Mouse (Mus musculus) c-Kit-positive CD71-negative TER-119-negative erythroid progenitor cells, embryonic 14.5 days (primary cell): ENCODE results near the gene Cyb5r4.
A peak's percentile ranks its signal among the peaks of the same experiment; 100 is the strongest.
"Not testable (repeated sequence)": the region's sequence is repeated elsewhere in the genome, so short reads cannot be mapped to it uniquely, and the experiment has no call there.

Experiments
- DNase-seq: peaks from one replicate; pipeline ENCODE4 v3.0.0-alpha.2; 2013; ENCODE audit warnings: low read depth

Cyb5r4 gene

DNA sequence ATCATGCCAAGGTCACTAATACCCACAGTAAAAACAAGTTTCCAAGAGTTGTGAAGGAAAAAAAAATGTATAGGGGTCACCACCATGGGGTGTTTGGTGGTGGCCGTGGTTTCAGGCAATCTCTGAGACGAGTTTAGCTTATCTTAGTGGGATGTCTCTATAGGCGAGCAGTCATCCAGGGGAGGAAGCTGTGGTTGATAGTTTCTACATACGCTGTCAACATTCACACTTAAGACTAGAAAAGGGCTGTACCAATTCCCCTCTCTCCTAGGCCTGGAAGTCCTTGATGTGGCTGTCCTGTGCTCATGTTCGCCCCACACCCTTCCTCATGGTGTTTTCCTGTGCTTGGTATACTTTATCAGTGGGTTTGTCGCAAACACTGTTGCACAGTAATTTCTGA is 4.0 kb downstream of the Cyb5r4 start:
- DNase-seq = no peak

DNA sequence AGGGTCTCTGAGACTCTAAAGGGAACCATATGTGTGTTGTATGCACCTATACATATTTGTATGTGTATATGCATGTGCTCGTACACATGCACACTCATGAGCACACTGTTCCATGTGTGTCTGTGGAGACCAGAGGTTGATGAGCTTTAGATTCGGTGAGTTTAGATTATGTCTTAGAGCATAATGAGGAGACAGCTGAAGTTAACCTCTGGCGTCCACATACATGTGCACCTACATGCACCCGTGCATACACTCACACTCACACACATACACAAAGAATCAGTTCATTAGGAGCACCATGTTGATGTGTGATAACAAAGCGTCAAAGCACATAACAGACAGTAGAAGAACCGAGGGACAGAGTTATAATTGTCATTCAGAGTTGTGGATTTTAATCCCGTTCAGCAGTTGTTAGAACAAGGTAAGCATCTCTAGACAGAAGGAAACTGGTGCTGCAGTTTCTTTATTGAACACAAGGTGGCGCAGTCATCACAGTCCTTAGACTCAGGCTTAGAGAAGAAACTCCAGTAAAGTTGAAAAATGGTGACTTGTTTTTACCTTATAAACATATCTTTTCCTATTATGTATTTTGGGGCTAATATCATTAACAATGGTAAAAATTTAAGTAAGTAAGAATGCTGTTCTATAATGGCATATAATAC is 5.7 kb downstream of the Cyb5r4 start:
- peak; percentile 62 for DNase-seq

DNA sequence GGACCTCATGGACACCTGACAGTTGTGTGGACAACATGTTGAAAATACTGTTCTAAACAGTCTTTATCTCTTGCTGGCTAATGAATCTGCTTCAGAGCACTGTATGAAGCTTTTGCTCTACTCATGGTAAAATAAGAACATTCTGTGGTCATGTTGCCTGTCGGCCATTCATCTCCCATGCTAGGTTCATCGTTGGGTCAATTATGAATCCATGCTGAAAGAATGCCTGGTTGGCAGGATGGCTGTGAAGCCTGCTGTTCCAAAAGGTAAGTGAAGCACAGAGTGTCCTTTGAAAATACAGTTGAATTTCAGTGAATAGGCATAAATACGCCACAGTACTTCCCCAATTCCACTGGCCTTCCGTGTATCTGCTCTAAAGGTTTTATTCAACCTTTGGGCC is 10.4 kb downstream of the Cyb5r4 start:
- DNase-seq = no peak

DNA sequence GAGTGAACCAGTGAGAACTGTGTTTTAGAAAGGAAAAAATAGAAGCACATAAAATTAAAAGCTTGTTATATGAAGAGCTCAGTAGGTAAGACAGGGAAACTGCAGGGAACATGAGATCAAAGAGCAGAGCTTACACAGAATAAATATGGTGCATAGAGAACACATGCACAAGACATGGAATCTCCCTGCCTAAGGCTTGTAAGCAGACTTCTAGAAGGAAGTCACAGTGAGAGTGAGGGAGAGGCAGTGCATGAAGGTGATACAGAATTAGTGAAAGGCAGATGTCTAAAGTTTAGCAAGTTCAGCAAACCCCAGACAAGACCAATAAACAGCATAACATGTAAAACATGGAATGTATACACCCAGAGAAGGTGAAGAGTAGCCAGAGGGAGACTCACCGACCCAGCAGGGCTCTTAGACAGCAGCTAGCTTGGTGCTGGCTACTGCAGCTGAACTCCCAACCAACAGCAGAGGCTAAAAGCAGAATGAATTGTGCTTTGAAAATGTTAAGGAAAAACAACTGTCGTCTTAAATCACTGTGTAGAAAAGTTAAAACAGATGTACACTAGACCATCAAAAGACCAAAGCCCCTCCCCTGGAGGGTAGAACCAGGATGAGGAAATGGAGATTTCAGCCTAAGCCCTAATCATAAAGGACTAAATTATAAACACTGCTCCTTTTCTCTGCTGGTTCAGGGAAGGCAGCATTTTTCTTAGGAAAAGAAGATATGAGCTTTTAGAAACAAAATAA is 13.2 kb downstream of the Cyb5r4 start:
- no peak for DNase-seq

DNA sequence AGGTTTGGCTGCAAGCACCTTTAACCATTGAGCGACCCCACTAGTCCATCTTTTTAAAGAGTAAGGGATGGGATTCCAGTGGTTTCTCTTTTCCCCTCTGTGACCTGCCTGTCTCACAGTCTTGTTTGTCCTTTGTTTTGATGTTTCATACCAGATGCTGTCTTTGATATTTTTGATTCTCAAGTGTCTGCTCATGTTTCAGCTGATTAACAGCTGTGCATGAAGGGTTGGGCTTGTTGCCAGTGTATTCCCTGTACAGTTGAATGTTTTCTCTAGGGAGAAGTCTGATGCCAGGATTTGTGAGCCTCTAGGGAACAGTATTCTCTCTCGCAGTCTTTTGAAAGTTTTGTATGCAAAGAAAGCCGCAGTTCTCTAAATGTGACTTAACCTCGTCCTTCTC is 27.6 kb downstream of the Cyb5r4 start:
- no peak for DNase-seq

DNA sequence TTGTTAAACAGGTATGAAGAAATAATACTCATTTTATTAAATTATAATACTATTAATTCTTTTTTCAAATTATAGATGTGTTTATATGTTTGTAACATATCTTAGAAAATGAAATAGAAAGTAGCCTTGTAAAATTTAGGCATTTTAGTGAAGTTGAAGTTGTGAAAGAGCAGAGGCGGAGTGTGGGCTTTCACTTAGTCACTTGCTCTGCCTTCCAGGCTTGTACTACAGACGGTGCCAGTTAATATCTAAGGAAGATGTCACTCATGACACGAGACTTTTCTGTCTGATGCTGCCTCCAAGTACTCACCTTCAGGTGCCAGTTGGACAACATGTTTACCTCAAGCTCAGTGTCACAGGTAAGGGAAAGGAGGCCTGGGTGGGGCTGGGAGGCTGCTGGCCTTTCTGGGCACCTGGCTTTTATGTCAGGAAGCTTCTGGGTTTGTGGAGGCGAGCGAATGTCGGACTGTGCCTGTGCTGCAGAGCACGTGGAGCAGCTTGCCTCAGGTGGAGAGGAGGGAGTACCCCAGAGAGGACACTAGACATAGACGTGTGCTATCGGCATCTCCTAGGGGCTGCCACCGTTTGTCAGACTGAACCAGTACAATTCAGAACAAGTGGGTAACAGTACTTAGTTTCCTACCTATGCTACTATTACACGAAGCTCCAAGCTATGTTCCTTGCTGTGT is 33.9 kb downstream of the Cyb5r4 start:
- DNase-seq = no peak

DNA sequence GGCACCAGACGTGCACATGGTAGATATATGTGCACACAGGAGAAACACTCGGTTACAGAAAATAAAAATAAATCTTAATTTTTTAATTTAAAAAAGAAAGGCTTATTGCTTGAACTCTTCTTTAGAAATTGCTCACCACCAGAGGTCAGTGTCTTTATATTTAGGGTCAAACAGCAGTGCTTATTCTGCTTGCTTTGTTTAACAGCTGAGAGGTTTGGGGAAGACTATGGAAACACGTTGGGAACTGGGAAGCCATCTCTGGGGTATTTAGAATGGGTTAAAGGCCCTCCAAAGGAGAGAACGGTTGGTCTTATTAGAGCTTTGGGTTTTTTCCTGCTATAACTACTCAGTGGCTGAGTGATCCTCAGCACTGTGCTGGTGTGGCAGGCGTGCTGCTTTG is 40.5 kb downstream of the Cyb5r4 start:
- no peak for DNase-seq

DNA sequence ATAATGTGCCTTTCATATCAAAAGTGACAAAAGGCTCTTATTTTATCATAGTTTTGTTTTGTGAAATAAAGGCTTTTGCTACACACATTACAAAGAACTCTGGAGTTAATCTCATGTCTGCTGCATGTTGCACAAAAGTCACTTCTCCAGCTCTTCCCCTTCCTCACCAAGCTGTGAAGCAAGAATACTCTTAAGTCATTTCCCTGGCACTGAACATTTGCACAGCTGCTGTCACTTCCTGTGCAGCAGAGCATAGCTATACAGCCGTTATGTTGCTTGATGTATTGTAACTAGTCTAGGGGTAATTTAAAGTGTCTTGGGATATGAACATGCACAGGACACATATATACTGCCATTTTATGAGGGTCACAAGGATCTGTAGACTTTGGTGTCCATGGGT is 46.3 kb downstream of the Cyb5r4 start:
- no peak for DNase-seq

DNA sequence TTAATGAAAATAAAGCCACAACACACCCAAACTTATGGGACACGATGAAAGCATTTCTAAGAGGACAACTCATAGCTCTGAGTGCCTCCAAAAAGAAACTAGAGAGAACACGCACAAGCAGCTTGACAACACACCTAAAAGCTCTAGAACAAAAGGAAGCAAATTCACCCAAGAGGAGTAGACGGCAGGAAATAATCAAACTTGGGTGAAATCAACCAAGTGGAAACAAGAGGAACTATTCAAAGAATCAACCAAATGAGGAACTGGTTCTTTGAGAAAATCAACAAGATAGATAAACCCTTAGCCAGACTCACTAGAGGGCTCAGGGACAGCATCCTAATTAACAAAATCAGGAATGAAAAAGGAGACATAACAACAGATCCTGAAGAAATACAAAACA is 49.8 kb downstream of the Cyb5r4 start:
- DNase-seq = not testable (repeated sequence)

DNA sequence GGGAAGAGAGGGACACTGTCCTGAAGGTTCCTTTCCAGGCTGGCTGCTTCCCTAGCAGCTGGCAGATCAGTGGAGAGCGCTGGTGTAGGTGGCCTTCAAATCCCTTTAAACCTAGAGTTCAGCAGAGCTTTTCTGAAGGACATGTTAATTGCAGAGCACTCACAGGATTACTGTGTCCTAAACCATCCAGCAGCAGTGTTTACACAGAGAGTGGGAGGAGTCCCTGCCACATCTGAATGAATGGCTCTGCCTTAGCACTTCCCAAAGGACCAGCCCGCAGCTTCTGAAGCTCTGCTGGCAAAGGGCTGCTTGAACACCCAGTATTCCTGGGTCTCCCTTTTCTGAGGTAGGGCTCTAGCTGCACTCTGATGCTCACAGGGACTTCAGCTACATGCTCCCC is 56.1 kb downstream of the Cyb5r4 start:
- DNase-seq = no peak

DNA sequence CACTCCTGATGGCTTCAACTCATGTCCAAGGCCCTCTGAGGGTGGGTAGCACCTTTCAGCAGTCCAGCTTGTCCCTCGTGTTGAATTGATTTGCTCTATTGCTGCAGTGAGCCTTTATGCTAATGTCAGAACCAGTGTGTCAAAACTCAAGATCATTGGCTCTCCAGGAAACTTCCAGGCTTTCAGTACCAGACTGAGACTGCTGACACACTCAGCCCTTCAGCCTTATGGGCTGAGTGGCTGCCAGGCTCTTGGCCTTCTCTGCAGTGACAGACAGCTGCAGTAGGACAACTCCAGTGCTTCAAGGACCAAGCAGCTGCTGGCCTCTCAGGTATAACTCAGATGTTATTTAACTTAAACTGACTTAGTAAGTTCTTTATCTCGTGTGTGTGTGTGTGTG is 57.7 kb downstream of the Cyb5r4 start:
- no peak for DNase-seq

DNA sequence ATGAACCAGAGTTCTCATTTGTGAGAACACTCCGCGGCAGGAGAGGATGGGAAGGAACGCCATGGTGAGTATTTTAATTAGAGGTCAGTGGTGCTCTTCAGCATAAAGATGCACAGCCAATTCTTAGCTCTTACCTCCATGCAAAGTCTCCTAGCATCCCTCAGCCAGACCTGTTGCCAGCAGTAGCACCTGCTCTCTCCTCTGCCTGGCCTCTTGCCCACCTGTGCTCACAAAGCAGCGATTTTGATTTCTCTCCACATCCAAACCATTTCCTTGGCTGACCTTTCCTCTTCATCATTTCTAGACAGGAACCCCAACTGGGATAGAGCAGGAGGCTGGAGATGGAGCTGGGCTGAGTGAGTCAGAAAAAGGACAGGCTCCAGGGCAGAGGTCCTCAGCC is 65.2 kb downstream of the Cyb5r4 start:
- DNase-seq = no peak

DNA sequence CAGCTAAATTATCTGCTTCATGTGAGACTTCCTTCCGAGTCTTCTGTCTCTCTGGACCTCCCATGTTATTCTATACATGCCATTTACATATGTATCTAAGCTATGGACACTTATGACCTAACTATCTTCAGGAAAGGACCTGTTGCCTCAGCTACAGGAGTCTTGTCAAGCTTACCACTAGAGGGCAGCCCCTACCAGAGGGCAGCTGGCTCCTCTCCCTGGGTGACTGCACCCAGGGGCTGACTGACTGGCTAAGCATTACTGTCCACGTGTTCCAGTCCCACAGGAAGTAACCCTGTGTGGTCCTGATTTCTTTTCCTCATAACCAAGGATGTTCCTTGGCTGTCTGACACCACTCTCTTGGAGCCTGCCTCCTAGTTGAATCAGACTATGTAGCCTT is 76.2 kb downstream of the Cyb5r4 start:
- peak; percentile 3 for DNase-seq

DNA sequence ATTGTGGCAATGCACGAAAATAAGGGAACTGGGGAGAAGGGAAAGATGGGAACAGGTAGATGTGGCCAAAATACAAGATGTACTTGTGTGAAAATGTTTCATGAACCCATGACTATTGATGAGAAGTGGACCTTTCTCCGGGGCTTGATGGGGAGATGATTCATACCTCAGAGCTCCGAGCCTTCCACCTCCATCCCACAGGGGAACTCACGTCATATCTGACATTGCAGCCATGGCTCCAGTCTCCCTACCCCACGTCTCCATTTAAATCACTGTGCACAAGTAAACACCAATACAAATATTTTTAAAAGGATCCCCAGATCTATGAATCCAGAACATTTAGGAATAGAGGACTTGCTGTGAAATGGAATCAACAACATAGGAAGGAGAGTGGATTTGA is 93.2 kb downstream of the Cyb5r4 start:
- DNase-seq = no peak

DNA sequence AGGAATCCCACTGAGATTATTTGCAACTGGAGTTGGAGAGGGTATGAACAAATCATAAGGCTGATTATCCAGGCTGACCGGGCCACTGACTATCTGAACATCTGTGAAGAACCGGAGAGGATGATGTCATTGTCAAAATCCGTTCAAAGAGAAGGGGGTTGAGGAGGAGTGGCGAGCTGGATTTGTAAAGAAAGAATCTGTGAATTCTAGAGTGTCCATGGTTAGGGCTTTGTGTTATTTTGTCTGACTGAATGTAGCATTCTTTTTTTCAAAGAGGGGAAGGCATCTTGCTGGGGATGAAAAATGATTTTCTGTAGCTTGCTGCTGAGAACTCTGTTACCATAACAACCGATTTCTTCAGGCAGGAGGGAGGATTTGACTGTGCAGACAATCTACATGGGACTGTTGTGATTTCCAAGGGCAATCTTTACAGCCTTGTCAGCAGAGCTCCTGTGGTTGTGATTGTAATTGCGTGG is 93.7 kb downstream of the Cyb5r4 start:
- DNase-seq = no peak

DNA sequence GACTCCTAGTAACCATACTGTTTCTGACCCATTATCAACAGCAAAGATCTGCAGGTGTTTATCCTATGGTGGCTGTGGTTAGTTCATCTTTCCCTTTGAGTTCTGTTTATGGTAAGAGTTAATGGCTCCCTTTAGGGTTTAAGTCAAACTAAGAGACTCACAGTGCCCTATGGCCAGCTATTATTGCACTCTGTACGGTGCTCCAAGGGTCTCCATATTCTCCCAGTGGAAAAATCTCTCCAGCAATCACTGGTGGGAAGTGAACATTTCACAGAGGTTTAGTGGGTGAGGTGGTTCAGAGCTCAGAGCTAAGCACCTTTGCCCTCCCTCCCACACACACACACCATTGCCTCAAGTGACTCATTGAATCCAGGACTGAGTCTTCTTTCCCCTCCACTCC is 94.2 kb downstream of the Cyb5r4 start:
- DNase-seq = no peak

DNA sequence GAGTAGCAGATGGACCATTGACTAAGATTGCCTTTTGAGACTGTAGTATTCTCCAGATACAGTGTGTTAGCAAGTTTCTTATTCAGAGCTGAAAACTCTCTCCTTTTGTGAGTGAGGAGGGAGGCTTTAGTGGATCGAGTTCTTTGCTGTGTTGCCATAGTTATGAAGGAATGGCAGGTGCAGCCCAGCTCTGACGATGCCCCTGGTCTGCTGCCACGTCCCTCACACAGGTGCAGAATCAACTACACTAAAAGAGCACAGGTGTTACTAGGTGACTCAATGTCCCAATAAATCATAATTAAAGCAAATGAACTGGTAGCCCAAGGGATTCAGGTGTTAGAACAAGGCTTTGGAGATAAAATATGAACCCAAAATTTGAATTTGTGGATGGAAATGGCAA is 97.2 kb downstream of the Cyb5r4 start:
- DNase-seq = no peak

DNA sequence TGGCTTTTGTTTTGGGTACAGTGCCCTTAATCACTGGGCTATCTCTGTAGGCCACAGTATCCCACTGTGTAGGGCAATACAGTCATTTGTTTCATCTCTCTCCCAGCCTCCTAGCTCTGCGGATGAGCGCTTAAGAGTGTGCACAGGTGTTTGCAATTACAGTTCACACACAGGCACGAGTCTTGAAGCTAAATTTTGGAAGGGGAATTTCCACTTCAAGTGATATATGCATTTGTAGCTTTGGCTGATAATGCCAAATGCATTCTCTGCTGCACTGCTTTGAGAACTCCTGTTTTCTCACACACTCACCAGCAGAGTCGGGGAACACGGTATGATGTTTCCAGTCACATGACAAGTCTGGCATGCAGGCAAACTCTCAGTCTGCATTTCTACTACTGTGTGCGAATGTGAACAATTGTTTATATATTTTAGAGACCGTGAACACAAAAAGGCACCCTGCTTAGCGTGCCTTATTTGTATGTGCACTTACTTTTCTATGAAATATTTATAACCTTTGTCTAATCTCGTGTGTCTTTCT is 100.2 kb downstream of the Cyb5r4 start:
- no peak for DNase-seq

DNA sequence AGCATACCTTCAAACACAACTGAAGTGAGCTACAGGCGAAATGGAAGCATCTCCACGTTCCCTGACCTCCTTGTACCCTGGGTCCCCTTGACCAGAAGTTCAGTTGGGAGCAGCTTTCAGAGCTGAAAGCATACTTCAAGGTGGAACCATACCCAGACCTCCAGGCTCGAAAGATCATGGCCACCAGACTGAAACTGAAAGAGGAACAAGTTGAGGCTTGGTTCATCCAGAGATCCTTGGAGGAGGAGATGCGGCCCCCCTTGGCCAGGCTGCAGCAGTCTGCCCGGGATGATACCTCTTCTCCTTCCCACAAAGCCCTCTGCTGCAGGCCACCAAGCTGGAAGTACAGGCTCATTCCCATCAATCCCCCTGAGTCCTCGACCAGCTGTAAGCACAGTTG is 105.2 kb downstream of the Cyb5r4 start:
- not testable (repeated sequence) for DNase-seq
